Mouse (Mus musculus): ENCODE results near the gene Scn1a. TPM values are rescaled to one million over a fixed set of nuclear protein-coding genes. Genes with fewer than 3 reads are reported as not detected.

Scn1a gene
- polyA plus RNA-seq, 1 experiment from 2014 or later = 4.6 TPM

GRCm38 (mm10) chr2:66436286-66436685 lies 4.4 kb downstream of the Scn1a start:
- DNase-seq (ENCODE audit: low spot score) = no peak
- WGBS = 45% methylated on average over 3 of the region's 3 CpGs
- H3K4me3 ChIP-seq (ENCODE audit: low read depth, low read length) = no peak overlapping the region
- H3K4me2 ChIP-seq (ENCODE audit: low read length) = no peak overlapping the region
- ATAC-seq = no peak
- no peak overlapping the region for H3K27ac ChIP-seq (ENCODE audit: low read depth, low read length)
- H3K4me1 ChIP-seq (ENCODE audit: control insufficient read depth, insufficient read depth, low read length) = 0 out of 2 replicates have a peak, but pooled peaks cover 3% of the 10 kb centered on the region
- no peak overlapping the region for H3K9ac ChIP-seq (ENCODE audit: low read length)
- no peaks in the 10 kb centered on the region for H3K27me3 ChIP-seq (replicated peaks; ENCODE audit: control insufficient read depth, insufficient read depth, low read length)
- H3K9me3 ChIP-seq (replicated peaks; ENCODE audit: control insufficient read depth, low read length) = no peaks in the 10 kb centered on the region
- no peaks in the 10 kb centered on the region for H3K36me3 ChIP-seq (ENCODE audit: control insufficient read depth, insufficient read depth, low read length)

GRCm38 (mm10) chr2:66409740-66410290 lies 30.8 kb downstream of the Scn1a start:
- Histone ChIP-seq H3K27me3 (replicated peaks; ENCODE audit: control insufficient read depth, insufficient read depth, low read length) (no peaks in the 10 kb centered on the region), H3K27ac (ENCODE audit: low read depth, low read length) (no peak overlapping the region), H3K9ac (ENCODE audit: low read length) (peak overlapping the region; percentile 64), H3K9me3 (replicated peaks; ENCODE audit: control insufficient read depth, low read length) (no peaks in the 10 kb centered on the region), H3K36me3 (ENCODE audit: control insufficient read depth, insufficient read depth, low read length) (no peaks in the 10 kb centered on the region), H3K4me2 (ENCODE audit: low read length) (peak overlapping the region; percentile 73), H3K4me1 (ENCODE audit: control insufficient read depth, insufficient read depth, low read length) (peaks cover 5% of the 10 kb centered on the region), H3K4me3 (ENCODE audit: low read depth, low read length) (peak overlapping the region; percentile 52)
- WGBS = 1% methylated on average over 14 of the region's 14 CpGs
- peak; percentile 90 for DNase-seq (ENCODE audit: low spot score)
- ATAC-seq = peak; percentile 87

GRCm38 (mm10) chr2:66408899-66409739 lies 31.5 kb downstream of the Scn1a start:
- Histone ChIP-seq H3K9ac (ENCODE audit: low read length) (peak overlapping the region; percentile 64), H3K36me3 (ENCODE audit: control insufficient read depth, insufficient read depth, low read length) (no peaks in the 10 kb centered on the region), H3K4me3 (ENCODE audit: low read depth, low read length) (peak overlapping the region; percentile 52), H3K4me1 (ENCODE audit: control insufficient read depth, insufficient read depth, low read length) (peaks cover 5% of the 10 kb centered on the region), H3K4me2 (ENCODE audit: low read length) (peak overlapping the region; percentile 73), H3K27me3 (replicated peaks; ENCODE audit: control insufficient read depth, insufficient read depth, low read length) (no peaks in the 10 kb centered on the region), H3K27ac (ENCODE audit: low read depth, low read length) (no peak overlapping the region), H3K9me3 (replicated peaks; ENCODE audit: control insufficient read depth, low read length) (no peaks in the 10 kb centered on the region)
- 9% methylated on average over 12 of the region's 12 CpGs for WGBS
- DNase-seq (ENCODE audit: low spot score) = peak; percentile 61
- ATAC-seq = peak; percentile 61

GRCm38 (mm10) chr2:66408456-66408855 lies 32.2 kb downstream of the Scn1a start:
- Histone ChIP-seq H3K27ac (ENCODE audit: low read depth, low read length) (no peak overlapping the region), H3K9ac (ENCODE audit: low read length) (peak overlapping the region; percentile 64; the same call in 1 of the 2 replicates), H3K9me3 (replicated peaks; ENCODE audit: control insufficient read depth, low read length) (no peaks in the 10 kb centered on the region), H3K36me3 (ENCODE audit: control insufficient read depth, insufficient read depth, low read length) (no peaks in the 10 kb centered on the region), H3K4me2 (ENCODE audit: low read length) (peak overlapping the region; percentile 73), H3K27me3 (replicated peaks; ENCODE audit: control insufficient read depth, insufficient read depth, low read length) (no peaks in the 10 kb centered on the region), H3K4me3 (ENCODE audit: low read depth, low read length) (peak overlapping the region; percentile 52; the same call in 1 of the 2 replicates), H3K4me1 (ENCODE audit: control insufficient read depth, insufficient read depth, low read length) (peaks cover 5% of the 10 kb centered on the region)
- 32% methylated on average over 11 of the region's 11 CpGs for WGBS
- DNase-seq (ENCODE audit: low spot score) = peak; percentile 44
- peak; percentile 16; the same call in 1 of the 2 replicates for ATAC-seq

- ATAC-seq = no peak
- 80% methylated on average over 5 of the region's 5 CpGs for WGBS
- DNase-seq (ENCODE audit: low spot score) = no peak
- Histone ChIP-seq H3K4me1 (ENCODE audit: control insufficient read depth, insufficient read depth, low read length) (no peaks in the 10 kb centered on the region), H3K9ac (ENCODE audit: low read length) (no peak overlapping the region), H3K4me2 (ENCODE audit: low read length) (no peak overlapping the region), H3K4me3 (ENCODE audit: low read depth, low read length) (no peak overlapping the region), H3K27me3 (replicated peaks; ENCODE audit: control insufficient read depth, insufficient read depth, low read length) (no peaks in the 10 kb centered on the region), H3K9me3 (replicated peaks; ENCODE audit: control insufficient read depth, low read length) (no peaks in the 10 kb centered on the region), H3K27ac (ENCODE audit: low read depth, low read length) (no peak overlapping the region), H3K36me3 (ENCODE audit: control insufficient read depth, insufficient read depth, low read length) (no peaks in the 10 kb centered on the region)
Observed at GRCm38 (mm10) chr2:66392586-66392985, 48.1 kb downstream of the Scn1a start.

GRCm38 (mm10) chr2:66367957-66368356 lies 72.7 kb downstream of the Scn1a start:
- Histone ChIP-seq H3K4me2 (ENCODE audit: low read length) (no peak overlapping the region), H3K9me3 (replicated peaks; ENCODE audit: control insufficient read depth, low read length) (no peaks in the 10 kb centered on the region), H3K27ac (ENCODE audit: low read depth, low read length) (no peak overlapping the region), H3K27me3 (replicated peaks; ENCODE audit: control insufficient read depth, insufficient read depth, low read length) (no peaks in the 10 kb centered on the region), H3K36me3 (ENCODE audit: control insufficient read depth, insufficient read depth, low read length) (no peaks in the 10 kb centered on the region), H3K4me1 (ENCODE audit: control insufficient read depth, insufficient read depth, low read length) (no peaks in the 10 kb centered on the region), H3K4me3 (ENCODE audit: low read depth, low read length) (no peak overlapping the region), H3K9ac (ENCODE audit: low read length) (no peak overlapping the region)
- WGBS = 70% methylated on average over 2 of the region's 2 CpGs
- DNase-seq (ENCODE audit: low spot score) = no peak
- no peak for ATAC-seq

GRCm38 (mm10) chr2:66350590-66350989 lies 90.0 kb downstream of the Scn1a start:
- WGBS = 89% methylated on average over 2 of the region's 2 CpGs
- Histone ChIP-seq H3K4me1 (ENCODE audit: control insufficient read depth, insufficient read depth, low read length) (no peaks in the 10 kb centered on the region), H3K9me3 (replicated peaks; ENCODE audit: control insufficient read depth, low read length) (no peaks in the 10 kb centered on the region), H3K4me2 (ENCODE audit: low read length) (no peak overlapping the region), H3K4me3 (ENCODE audit: low read depth, low read length) (no peak overlapping the region), H3K9ac (ENCODE audit: low read length) (no peak overlapping the region), H3K27me3 (replicated peaks; ENCODE audit: control insufficient read depth, insufficient read depth, low read length) (no peaks in the 10 kb centered on the region), H3K27ac (ENCODE audit: low read depth, low read length) (no peak overlapping the region), H3K36me3 (ENCODE audit: control insufficient read depth, insufficient read depth, low read length) (no peaks in the 10 kb centered on the region)
- ATAC-seq = peak; percentile 61; the same call in 1 of the 2 replicates
- DNase-seq (ENCODE audit: low spot score) = peak; percentile 22

- no peaks in the 10 kb centered on the region for H3K36me3 ChIP-seq (ENCODE audit: control insufficient read depth, insufficient read depth, low read length)
- ATAC-seq = no peak
- no peaks in the 10 kb centered on the region for H3K27me3 ChIP-seq (replicated peaks; ENCODE audit: control insufficient read depth, insufficient read depth, low read length)
- no peak overlapping the region for H3K4me3 ChIP-seq (ENCODE audit: low read depth, low read length)
- H3K4me1 ChIP-seq (ENCODE audit: control insufficient read depth, insufficient read depth, low read length) = no peaks in the 10 kb centered on the region
- 95% methylated on average over 1 of the region's 1 CpGs for WGBS
- no peak overlapping the region for H3K9ac ChIP-seq (ENCODE audit: low read length)
- no peaks in the 10 kb centered on the region for H3K9me3 ChIP-seq (replicated peaks; ENCODE audit: control insufficient read depth, low read length)
- no peak for DNase-seq (ENCODE audit: low spot score)
- no peak overlapping the region for H3K27ac ChIP-seq (ENCODE audit: low read depth, low read length)
- H3K4me2 ChIP-seq (ENCODE audit: low read length) = no peak overlapping the region
Observed at GRCm38 (mm10) chr2:66346622-66347021, 94.0 kb downstream of the Scn1a start.

- Histone ChIP-seq H3K4me1 (ENCODE audit: control insufficient read depth, insufficient read depth, low read length) (no peaks in the 10 kb centered on the region), H3K27me3 (replicated peaks; ENCODE audit: control insufficient read depth, insufficient read depth, low read length) (no peaks in the 10 kb centered on the region), H3K36me3 (ENCODE audit: control insufficient read depth, insufficient read depth, low read length) (no peaks in the 10 kb centered on the region), H3K9ac (ENCODE audit: low read length) (no peak overlapping the region), H3K27ac (ENCODE audit: low read depth, low read length) (no peak overlapping the region), H3K4me3 (ENCODE audit: low read depth, low read length) (no peak overlapping the region), H3K4me2 (ENCODE audit: low read length) (no peak overlapping the region), H3K9me3 (replicated peaks; ENCODE audit: control insufficient read depth, low read length) (no peaks in the 10 kb centered on the region)
- no peak for DNase-seq (ENCODE audit: low spot score)
- 82% methylated on average over 3 of the region's 3 CpGs for WGBS
- no peak for ATAC-seq
Observed at GRCm38 (mm10) chr2:66346181-66346580, 94.5 kb downstream of the Scn1a start.

All from forebrain, embryonic 14.5 days (tissue).